Mouse (Mus musculus) ovary, postnatal 36 days (tissue): ENCODE results near the gene Cln6.
"Not testable (repeated sequence)": the region's sequence is repeated elsewhere in the genome, so short reads cannot be mapped to it uniquely, and the experiment has no call there.

Source experiments
- DNase-seq: peaks from one replicate; pipeline ENCODE4 v3.0.0; 2022; ENCODE audit warnings: low spot score, mixed read lengths

Gene Cln6

DNA sequence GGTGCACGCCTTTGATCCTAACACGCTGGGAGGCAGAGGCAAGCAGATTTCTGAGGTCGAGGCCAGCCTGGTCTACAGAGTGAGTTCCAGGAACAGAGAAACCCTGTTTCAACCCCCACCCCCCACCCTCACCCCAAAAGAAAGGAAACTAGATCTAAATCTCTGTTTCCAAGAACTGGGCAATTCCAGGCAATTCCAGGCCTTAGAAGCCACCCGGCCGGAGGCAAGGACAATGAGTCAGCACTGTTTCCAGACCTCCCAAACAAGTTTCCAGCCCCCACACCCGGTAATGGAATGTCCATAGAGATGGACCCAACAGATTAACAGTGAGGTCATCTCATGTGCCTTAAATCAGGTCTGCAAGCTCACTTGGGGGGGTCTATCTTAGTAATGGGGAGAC is 8.7 kb upstream of the Cln6 start:
- no peak for DNase-seq

DNA sequence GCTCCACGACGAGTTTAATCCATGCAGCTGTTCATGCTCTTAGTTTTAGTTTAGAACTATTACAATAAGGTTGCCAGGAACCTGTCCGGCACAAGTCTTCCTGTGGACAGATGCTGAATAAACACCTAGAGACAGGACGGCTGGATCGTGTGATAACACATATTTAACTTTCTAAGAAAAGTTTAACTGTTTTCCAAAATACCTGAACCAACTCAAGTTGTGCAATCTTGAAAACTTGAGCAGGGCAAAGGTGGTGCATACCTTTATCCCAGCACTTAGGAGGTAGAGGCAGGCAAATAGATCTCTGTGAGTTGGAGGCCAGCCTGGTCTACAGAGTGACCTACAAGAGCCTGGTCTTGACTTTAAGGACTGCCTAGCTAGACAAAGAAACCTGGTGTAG is 3.7 kb upstream of the Cln6 start:
- no peak for DNase-seq

DNA sequence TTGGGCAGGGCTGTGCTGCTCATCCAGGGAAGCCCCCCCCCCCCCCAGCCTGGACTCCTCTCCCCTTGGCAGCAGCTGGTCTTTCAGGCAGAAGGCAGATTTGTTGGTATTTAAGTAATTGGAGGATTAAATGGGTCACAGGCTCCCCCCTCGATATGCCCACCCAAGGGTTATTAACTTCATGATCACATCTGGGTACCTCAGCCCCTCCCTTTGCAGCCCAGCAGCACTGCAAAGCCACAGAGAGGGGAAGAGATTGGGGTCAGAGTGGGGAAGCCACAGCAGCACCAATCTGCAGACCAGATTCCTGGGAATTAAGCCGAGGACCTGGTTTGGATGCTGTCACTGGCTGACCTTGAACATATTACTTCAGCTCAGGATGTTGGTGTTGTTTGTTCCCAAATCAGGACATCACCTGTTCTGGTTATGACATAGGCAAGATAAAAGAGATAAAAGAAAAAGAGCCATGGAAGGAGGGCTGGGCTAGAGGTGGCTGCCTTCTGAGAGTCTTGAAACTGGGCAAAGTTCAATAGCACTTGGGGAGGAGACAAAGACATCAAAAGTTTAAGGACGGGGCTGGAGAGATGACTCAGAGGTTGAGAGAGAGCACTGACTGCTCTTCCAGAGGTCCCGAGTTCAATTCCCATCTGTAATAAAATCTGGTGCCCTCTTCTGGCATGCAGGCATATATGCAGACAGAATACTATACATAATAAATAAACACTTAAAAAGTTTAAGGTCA is 2.7 kb upstream of the Cln6 start:
- no peak for DNase-seq

DNA sequence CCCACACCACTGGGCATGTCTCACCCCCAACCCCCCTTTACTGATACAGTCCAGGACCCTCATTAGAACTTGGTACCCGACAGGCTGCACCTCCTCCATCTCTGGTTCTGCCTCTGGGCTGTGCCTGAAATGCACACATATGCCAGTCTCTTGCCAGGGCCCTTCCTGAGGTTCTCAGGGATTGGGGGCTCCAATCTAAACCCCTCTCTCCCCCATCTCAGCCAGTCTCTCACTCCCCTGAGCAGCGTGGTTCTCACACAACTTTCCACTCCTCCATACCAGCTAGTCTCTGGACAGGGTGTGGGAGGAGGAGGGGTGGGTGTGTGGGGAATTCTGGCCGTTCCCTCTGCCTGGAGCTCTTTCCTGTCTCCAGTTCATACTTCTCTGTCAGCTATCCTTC is 974 bp upstream of the Cln6 start:
- no peak for DNase-seq

DNA sequence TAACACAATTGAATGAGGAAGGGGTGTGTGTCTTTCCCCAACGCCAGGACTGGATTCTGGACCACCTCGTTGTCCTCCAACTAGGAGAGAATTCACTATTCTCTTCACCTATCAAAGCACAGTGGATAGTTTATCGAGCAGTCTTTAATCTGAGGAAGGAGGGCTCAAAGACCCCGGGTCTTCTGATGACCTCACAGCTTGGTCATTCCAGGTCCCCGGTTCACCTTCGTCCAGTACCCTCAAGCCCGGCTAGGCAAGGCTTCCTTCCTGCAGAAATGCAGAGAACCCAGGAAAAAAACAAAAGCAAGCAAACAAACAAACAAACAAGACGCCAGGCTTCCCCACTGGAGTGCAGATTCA is 459 bp upstream of the Cln6 start:
- DNase-seq, result no peak

DNA sequence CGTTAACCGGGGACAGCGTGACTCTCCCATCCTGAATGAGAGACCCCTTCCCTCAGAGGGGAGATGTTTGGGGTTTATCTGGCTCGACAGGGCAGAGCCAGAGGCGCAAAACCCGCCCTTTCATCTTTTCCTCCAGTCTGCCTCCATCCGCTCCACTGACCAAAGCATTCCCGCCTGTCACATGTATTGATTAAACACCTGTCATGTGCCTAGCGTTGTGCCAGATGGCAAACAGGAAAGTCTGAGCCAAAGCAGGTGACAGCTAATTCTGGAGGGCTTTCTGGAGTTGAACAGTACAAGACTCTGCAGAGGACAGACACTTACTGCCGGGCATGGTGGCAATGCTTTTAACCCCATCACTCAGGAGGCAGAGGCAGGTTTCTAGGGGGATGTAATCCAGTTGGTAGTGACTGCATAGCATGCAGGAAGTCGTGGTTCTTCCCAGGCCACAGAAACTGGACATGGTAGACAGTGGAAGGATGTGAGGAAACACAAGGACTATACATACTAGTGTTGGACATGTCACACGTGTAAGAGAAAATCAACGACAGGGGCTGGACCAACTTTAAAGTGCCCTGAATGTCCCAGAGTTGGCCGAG is 686 bp downstream of the Cln6 start:
- no peak for DNase-seq

DNA sequence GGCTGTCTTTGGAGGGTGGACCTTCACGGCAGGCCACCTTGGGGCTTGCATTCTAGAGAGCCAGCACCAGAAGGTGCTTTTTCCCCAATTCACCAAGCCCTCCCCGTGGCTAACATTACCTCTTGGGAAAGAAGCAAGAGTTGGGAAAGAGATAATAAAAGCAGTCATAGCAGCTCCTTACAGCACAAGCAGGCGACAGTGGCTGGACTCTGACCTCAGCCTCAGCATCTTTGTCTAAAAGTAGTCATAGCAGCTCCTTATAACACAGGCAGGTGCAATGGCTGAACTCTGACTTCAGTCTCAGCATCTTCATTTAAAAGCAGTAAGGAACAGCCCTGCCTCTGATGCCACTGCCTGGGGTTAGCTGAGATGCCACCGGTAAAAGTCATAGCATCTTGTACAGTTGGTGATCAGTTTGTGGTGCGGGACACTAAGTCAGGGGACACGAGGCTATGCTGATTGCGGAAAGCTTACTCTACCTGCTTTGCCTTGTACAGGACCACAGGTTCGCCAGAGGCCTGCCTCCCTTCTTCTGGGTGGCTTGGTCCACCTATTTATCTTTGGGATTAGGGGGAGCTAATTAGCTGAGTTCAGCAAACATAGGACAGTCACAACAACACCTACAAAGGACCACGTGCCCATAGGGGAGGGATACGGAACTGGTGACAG is 4.9 kb downstream of the Cln6 start:
- no peak for DNase-seq

DNA sequence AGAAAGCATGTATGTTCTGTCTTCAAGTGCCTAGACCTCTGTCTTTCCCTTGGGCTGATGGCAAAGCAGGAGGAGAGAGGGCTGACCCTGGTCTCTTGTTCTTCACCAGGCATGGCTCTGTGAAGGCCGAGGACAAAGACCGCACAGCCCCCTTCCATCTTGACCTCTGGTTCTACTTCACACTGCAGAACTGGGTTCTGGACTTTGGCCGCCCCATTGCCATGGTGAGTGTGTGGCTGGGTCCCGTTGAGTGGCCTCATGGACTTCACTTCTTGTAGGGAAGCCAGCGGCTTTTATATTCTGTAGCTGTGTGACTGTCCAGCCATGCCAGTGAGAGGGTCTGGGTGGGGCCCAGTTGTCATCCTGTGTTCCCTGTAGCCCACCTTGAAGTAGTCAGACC is 5.9 kb downstream of the Cln6 start:
- no peak for DNase-seq

DNA sequence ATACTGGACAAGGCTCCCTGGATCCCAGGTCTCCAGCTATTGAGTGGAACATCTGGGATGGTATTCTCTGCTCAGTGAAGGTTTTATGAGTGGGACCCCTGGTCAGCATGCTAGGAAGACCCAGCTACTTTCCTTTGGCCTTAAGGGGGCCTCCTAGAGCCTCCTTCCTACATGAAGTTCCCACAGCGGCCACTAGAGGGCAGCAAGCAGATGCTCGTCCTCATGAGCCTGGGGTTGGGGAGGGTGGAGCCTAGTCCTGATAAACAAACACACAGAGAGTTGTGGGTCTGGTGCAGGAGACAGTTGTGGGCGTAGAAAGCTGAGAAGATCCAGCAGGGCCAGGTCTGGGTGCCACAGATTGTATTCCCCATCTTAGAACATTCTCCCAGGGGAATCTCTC is 9.1 kb downstream of the Cln6 start:
- peak; percentile 81 for DNase-seq

DNA sequence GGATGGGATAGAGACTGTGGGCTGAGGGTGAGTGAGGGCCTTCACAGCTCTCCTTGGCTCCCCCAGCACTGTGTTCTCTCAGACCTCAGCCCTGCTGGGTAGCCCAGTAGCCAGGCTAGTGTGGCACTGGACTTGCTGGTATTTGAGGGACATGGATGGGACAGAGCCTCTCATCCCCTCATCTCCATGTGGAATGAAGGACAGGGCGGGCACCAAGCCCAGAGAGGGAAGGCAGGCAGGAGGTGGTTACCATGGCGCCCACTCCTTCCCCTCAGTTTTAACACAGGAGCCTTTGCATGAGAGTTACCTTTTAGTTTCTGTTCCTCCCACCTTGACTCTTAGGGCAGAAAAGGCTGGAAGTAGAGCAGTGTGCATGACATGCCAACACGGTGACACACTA is 10.1 kb downstream of the Cln6 start:
- DNase-seq, result no peak

DNA sequence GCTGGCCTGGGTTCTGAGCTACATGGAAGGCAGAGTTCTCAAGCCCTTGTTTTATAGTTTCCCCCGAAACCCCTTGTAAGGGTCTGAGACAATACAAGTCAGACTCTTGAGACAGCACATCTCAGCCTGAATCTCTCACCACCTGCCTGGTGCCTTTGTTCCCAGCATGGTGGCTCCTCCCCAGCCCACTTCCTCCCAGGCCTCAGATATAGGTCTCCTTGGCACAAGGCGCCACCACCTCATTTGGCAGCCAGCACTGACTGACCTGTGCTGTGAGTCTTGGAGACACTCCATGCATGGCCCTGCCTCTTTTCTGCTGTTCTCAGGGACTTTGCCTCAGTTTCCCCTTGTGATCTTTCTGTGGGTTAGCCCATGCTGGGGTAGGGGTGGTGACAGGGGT is 13.0 kb downstream of the Cln6 start:
- no peak for DNase-seq

DNA sequence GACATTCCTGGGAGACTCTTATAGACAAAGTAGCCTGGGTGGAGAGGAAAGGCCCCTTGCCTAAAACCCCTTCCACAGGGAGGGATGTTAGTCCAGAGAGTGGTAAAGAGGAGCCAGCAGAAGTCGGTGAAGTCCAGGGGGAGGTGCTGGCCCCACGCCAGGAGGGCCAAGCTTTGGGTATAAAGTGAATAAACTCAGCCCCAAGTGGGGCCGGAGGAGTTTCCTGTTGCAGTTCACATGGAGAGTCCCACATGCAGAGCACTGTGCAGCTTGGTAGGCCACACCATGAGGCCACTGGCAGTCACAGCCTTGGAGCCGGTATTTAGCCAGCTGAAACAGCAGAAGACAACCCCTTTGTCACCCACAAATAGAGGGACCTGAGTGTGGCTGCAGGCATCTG is 15.9 kb downstream of the Cln6 start:
- DNase-seq, result no peak

DNA sequence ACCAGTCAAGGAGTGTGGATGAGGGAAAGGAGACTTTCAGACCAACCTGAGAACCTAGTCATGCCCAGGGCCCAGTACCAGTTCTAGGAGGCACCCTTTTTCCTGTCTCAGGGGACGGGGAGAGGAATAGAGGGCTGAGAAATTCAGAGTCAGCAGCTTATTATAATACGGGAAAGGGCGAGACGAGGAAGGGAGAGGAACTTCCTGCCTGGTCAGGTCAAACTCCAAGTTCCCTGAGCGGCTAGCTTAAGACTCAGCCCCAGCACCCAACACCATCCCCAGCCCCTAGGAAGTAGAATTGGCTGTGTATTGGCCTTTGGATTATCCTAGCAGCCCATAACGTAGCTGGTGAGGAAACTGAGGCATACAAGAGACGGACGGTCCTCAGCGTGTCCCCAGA is 18.6 kb downstream of the Cln6 start:
- DNase-seq, result no peak

DNA sequence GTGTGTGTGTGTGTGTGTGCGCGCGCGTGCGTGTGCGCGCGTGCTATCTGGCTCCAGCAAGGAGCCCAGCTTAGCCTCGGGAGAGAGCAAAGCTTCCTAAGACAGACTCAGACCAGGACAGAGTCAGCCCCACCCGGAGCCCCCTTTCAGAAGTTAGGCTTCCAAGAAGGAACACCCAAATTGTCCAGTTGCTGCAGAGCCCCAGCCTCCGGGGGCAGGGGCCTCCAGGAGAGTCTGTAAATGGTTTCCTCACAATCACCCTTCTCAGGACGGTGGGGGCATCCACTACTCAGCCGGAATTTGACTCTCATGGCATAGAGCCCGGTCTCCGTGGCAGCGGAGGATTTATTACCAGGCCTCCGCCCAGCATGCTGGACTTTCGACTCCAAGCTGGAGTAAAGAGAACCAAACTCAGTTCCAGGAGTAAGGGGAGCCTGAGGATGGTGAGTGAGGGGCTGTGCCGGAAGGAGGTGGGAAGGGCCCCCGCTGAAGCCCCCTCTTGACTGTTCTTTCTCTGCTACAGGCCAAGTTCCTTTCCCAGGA is 19.2 kb downstream of the Cln6 start, which contains the start of gene Calml4:
Calml4 (plus strand) TSS at position 362 of the 543 bp plus-strand sequence.
- DNase-seq, result peak; percentile 77

DNA sequence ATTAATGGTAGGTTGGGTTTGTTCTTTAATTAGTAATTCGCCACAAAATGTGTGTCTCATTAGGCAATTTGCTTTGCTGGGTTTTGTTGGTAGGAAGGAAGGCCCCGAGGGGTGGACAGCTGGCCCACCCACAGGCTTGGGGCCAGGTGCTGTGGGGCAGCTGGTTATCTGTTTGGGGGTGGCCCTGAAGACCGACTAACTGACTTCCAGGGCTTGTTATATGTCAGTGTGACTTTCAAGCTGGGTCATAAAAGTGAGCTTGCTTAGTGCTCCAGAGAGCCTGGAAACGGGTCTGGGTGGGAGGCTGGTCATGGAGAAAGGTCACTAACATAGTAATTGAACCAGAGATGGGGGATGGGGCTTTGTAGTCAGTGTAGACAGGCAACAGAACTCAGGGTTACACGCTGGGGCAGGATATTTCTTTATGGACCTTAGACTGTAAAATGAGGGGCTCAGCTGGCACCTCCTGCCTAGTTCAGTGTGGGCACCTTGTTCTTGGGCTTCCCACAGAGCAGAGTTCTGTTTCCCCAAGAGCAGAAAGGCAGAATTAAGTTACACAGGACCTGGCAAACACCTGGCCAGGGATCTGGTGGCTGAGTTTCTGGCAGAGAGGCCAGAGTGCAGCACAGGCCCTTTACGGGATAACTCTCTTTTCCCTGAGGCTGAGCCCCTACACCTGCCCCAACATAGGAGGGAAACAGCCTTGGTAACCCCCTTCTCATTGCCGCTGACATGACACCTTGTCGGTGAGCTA is 19.9 kb downstream of the Cln6 start:
- DNase-seq, result no peak

DNA sequence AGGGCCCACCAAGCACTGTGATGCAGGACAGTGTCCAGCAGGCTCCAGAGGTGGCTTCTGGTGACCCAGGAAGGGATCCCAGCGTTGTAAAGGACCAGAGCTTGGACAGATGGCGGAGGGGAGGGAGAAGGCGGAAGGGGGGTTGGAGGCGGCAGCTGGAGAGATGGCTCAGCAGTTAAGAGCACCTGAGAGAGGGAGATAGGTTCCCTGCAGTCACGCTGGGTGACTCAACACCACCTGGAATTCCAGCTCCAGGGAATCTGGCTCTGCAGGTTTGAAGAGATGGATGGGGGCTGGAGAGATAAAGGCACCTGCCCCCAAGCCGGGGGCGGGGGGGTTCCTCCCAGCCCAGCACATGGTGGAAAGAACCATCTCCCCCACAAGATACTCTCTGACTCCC is 21.5 kb downstream of the Cln6 start:
- not testable (repeated sequence) for DNase-seq

DNA sequence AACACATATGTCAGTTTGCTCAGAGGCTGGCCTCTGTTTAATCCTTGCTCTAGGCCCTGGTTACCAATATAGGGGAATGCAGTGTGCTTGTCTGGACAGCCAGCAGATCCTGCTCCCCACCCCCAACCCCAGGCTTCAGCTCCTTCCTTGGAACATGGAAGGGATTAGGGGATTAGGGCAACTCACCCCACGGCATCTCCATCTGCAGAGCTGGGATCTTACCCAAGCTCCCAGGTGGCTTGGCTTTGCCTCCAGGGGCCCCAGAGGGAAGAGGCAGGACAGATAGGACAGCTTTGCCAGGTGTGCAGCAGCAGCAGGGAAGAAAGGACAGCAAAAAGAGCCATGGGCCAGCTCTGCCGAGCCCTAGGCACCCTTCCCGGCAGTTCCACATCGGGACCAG is 22.3 kb downstream of the Cln6 start:
- DNase-seq, result no peak

DNA sequence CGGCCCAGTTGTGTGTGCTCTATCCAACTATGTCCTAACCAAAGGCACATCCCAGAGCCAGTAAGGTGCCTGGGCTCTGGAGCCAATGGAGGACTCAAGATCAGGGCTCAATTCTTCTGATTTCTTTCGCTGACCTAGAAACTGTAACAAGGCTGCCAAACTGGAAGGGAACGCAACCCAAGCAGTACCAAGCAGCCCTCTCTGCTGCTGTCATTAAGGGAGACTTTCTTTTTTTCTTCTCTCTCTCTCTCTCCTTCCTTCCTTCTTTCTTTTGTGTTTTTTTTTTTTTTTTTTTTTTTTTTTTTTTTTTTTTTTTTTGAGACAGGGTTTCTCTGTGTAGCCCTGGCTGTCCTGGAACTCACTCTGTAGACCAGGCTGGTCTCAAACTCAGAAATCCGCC is 30.7 kb downstream of the Cln6 start:
- DNase-seq, result not testable (repeated sequence)

DNA sequence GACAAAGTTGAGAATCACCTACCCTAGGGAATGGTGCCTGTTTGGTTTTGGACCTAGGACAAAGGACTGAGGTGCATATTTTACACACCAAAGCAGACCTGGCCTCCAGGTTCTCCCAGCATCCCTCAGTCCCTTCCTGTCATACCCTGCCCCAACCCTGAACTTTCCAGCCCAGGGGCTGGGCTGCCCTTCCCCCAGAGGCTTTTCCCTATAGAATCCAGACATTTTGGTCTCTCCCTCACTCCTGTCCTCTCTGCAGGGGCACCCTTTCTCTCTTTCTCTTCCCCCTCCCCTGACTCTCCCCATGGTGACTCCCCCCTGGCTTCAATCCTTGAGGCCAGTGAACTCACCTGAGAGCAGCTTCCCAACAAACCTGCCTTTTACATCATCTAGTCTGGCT is 32.1 kb downstream of the Cln6 start:
- no peak for DNase-seq

DNA sequence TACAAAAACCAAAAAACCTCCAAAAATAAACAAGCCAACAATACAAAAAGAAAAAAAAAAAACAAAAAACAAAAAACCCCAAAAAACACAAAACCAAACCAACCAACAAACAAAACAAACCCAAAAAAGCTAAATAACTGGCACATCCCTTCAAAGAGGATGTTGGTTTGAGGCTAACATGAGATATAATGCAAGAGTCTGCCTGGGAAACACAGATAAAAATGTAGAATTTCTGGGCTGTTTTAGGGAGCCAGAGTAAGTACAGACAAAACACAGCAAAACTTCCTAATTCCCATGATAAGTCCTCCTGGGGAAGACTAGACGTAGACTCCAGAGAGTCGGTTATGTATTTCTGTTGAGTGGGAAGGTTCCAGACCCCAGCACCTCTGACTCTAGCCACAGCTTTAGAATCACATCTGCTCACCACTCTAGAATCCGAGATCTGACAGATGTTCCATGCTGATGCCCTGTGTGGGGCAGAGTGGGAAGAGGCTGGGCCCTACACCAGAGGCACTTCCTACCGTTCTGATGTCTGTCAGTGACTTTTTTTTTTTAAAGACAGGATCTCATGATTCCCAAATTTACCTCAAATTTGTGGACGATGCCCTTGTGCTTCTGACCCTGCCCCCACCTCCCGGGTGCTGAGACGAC is 38.5 kb downstream of the Cln6 start:
- DNase-seq, result no peak

DNA sequence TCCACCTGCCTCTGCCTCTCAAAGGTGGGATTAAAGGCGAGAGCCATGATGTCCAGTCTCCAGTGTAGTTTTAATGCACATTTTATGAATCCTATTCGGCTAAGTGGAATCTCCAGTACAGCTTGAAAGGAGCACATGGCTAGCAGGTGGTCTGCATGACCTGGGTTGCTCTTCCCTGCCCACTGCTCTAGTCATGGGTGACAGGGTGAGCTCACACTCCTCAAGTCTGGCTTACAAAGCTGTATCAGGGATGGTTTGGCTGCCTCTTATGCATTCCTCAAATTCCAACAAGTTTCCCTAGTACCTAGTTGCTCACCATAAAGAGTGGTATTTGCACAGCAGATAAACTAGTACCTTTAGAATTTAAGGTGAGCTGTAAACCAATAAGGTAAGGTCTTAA is 39.2 kb downstream of the Cln6 start:
- DNase-seq, result no peak

DNA sequence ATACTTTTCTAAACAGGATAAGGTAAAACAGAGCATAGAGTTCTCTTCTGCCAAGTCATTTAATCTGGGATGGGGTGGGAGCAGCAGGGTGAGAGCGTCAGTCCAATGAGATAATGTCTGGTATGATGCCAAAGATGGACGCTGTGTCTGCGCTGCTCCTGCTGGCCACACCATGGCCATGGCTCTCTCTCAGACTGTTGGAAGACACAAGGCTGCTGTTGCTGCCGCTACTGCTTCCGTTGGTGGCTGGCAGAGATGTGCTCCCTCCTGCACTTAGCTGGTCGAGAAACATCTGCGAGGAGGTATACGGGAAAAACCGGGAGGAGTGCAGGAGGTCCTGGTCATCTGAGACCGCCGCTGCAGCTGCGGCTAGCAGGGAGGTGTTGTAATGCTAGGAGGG is 43.3 kb downstream of the Cln6 start:
- DNase-seq, result peak; percentile 44
